Mouse (Mus musculus) bone marrow, adult 2 months (tissue): ENCODE data around the gene 1110059E24Rik.

Experiments used
- CTCF ChIP-seq: fragments of 200-500 bp; IDR thresholded peaks from 2 replicates; pipeline ENCODE4 v1.5.1; 2011; ENCODE audit warnings: low read length, control low read depth; ENCODE audit not compliant: control insufficient read depth, insufficient read depth
- POLR2A ChIP-seq: fragments of 200-500 bp; IDR thresholded peaks from 2 replicates; pipeline ENCODE4 v1.6.1; 2011; ENCODE audit warnings: low read depth, mild to moderate bottlenecking, control low read depth, low read length, borderline replicate concordance; ENCODE audit not compliant: control insufficient read depth

GRCm38 (mm10) chr19:21610240-21610639, 42.5 kb downstream of the 1110059E24Rik start:
- TF ChIP-seq POLR2A (no peak), CTCF (no peak)
